Mouse (Mus musculus) urinary bladder, postnatal 36 days (tissue): ENCODE results near the gene Gm4756.
"Not testable (repeated sequence)": the region's sequence is repeated elsewhere in the genome, so short reads cannot be mapped to it uniquely, and the experiment has no call there.

Source experiments
- DNase-seq, 2 experiments: peaks; one replicate each; pipeline ENCODE4 v3.0.0; 2022; ENCODE audit warnings: low spot score in 2 of 2, mixed read lengths in 1 of 2

Gene Gm4756

GRCm38 (mm10) chr12:72649611-72650330 is at the start of gene Gm4756:
TSS of gene Gm4756 (minus strand) at chr12:72649661.
- no peak for DNase-seq

- DNase-seq, result peak in 1 of 2 experiments; percentile 4
Observed at GRCm38 (mm10) chr12:72694901-72695463, 45.5 kb upstream of the Gm4756 start.

- peak in 1 of 2 experiments; percentile 9 for DNase-seq
Observed at GRCm38 (mm10) chr12:72694438-72694837, 45.0 kb upstream of the Gm4756 start.

DNA sequence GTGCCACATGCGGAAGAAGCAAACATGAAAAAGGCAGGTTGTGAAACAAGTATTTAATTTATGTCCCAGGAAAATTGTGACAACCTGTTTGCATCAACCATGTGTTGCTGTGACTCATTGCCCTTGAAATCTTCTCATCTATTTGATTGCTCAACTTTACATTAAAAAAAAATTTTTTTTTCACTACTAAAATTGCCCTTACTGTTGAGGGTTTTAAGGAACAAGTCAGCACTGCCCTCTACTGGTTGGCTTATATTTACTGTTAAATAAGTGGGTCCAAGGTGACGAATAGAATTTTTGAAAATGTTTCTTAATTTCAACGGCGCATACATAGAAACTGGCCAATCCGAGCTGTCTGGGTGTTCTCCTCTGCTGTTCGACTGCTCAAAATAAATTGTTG is 44.4 kb upstream of the Gm4756 start:
- peak in 1 of 2 experiments; percentile 2 for DNase-seq

DNA sequence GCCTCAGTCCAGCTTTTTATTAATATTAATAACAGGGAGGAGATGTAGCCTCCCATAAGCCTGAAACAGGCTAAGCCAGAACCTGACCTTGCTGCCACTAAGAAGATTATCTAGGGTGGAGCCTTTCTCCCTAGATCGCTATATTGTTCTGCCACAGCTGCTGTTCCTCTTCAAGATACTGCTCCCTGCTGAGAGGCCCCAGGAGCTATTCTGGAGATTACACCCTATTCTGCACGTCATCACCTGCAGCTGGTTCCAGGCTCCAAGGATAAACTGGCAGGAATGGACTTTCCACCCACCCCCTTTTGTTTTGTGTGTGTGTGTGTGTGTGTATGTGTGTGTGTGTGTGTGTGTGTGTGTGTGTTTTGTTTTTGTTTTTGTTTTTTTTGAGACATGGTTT is 38.8 kb upstream of the Gm4756 start:
- DNase-seq, result not testable (repeated sequence)

- DNase-seq, result not testable (repeated sequence)
Observed at GRCm38 (mm10) chr12:72687741-72688140, 38.3 kb upstream of the Gm4756 start.

DNA sequence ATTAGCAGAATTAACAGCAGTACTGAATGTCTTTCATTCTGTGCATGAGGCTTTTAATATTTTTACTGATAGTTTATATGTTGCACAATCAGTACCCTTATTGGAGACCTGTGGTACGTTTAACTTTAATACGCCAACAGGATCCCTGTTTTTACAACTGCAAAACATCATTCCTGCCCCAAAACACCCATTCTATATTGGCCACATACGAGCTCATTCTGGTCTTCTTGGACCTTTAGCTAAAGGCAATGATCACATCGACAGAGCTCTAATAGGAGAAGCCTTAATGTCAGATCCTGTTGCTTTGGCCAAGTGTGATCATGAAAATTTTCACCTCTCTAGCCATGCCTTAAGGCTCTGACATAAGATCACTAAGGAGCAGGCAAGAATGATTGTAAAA is 37.1 kb upstream of the Gm4756 start:
- DNase-seq, result not testable (repeated sequence)

GRCm38 (mm10) chr12:72683612-72684011 is 34.2 kb upstream of the Gm4756 start:
- no peak for DNase-seq

DNA sequence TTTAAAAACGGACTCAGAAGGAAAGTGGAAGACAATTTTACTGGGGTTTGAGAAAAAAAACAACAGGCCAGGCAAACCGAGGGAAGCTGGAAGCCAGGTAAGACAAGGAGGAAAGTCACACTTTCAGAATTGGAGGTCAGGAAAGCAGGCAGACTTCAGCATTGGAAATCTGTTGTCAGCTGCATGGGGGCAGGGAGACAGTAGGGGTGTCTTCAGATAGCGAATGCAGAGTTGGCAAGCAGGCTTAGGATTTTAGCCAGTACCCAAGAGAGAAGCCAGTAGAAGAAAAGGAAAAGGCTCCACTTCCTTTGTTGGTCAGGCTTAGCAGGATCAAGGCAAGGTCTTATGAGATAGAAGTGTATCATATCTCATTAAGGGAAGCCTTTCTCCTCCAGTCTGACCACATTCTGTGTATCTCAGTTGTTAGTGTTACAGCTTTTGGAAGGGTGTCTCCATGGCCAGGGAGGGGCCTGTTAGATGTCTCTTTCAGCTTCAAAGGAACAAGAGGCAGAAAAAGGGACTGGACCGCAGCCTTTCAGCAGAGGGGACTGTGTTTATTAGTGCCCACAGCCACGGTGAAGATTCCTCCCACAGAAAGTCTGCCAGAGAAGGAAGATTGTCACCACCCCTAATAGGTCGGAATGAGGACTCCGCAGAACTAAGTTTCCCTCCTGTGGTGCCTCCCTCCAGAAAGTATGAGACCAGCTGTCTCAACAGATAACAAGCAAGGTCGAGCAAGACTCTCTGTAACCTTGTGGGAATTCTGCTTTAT is 33.2 kb upstream of the Gm4756 start:
- DNase-seq, result no peak

- DNase-seq, result no peak
Observed at GRCm38 (mm10) chr12:72681919-72682318, 32.5 kb upstream of the Gm4756 start.

GRCm38 (mm10) chr12:72679635-72680034 is 30.2 kb upstream of the Gm4756 start:
- no peak for DNase-seq

- no peak for DNase-seq
Observed at GRCm38 (mm10) chr12:72674820-72675219, 25.4 kb upstream of the Gm4756 start.

GRCm38 (mm10) chr12:72674079-72674797 is 24.8 kb upstream of the Gm4756 start:
- no peak for DNase-seq

DNA sequence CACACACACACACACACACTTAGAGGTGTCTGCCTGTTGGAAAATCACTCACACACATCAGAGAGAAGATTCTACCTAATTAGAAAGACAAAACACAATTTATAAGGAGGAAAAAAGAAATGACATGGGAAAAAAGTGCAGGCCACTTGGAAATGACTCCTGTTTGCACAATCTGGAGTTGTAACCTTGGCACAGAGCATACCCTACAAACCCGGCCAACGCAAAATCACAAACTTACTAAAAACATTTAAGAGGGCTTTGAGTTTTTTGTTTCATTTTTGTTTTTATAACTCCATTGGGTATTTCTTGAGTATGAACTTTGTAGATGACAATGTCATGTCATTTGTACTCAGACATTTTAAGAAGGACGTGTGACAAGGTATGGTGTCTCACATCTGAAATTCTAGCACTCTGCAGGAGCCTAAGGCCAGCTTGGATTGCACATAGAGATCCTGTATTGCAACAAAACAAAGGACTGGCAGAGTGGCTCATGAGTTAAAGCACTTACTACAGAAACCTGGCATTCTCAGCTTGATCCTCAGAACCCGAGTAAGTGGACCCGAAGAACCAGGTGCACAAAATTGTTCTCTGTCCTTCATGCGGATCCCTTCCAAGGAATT is 22.2 kb upstream of the Gm4756 start:
- no peak for DNase-seq

DNA sequence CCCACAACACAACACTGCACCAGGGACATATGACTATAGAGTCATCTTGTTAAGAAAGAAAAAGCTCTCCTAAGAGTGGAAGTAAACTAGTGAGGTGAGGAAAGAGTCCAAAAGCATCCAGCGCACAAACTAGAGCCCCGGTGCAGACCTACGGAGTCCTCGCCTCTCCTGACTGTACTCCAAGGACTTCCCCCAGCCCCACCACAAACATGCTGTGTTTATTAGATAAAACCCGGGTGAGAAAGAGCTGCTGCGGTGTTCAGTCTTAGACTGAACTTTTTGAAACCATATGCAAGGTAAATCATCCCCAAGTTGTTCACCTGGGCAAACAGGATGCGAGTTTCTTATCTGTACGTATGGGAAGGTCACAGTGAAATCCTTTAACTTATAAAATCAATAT is 21.5 kb upstream of the Gm4756 start:
- no peak for DNase-seq

- DNase-seq, result no peak
Observed at GRCm38 (mm10) chr12:72667868-72668469, 18.5 kb upstream of the Gm4756 start.

DNA sequence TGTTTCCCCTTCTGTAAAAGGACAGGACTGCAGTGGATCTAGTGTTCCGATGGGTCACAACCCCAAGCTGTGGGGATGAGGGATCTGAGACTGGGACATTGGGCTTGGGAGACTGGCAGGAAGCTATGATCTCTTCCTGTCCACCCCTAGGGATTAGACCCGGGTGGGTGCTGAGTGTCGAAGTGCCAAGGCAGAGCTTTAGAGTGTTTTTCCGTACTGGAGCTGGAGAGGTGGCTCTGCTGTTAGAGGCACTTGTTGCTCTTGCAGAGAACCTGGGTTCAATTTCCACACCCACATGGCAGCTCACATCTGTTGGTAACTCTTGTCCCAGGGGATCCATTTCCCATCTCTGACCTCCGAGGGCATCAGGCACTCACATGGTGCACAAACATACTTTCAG is 16.6 kb upstream of the Gm4756 start:
- DNase-seq, result no peak

GRCm38 (mm10) chr12:72664735-72665337 is 15.4 kb upstream of the Gm4756 start, which contains the start of gene Dhrs7:
TSS of gene Dhrs7 (minus strand) at chr12:72664909.
- DNase-seq, result peak; percentile 77 to 93

DNA sequence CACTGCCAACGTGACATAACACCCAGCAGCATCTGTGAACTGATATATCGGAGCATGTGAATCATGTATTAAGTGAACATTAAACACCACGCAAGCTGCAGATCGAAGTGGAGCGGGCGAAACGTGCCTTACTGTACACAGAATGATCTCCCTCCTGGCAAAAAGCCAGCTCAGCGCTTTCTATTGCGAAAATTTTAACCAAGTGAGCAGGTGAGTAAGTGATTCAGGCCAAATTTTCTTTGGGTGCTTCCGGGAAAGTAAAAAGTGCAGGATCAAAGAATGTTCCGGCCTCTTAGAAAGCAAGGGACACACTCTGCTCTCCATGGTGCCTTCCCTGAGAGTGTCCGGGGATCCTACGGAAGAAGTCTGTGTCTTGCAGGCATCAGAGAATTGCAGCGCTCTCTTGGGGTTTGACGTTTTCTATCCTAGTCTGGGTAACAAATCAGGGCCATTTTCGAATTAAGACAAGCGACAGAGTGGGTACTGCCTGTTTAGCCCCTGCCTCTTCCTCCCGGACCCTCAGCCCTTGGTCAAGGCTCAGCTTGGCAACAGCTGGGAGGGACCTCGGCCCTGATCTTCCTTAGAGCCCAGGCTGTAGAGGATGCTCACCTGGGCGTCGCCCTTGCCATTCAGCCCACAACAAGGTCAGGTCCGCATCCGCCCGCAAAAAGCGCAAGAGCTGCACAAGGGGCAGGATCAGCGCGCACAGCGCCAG is 14.7 kb upstream of the Gm4756 start:
- DNase-seq, result peak; percentile 37 to 67

DNA sequence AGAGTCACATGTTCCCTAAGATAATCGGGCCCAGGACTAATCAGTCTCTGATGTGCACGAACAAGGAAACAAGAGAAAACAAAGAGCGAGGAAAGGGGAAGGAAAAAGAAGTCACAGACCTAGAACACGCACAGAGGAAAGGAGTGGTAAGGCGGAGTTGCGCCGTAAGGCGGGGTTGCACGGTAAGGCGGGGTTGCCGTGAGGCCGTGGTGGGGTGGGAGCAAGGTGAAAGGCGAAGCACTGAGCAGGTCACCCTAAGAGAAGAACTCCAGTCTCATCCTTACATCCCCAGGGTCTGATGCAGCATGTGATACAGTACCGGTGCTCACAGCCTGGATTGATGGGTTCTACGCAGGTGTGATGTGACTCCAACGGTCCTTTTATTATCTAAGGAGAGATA is 6.3 kb upstream of the Gm4756 start:
- DNase-seq, result no peak
